Mouse (Mus musculus): Measurements from ENCODE around the gene Fat1.

DNA sequence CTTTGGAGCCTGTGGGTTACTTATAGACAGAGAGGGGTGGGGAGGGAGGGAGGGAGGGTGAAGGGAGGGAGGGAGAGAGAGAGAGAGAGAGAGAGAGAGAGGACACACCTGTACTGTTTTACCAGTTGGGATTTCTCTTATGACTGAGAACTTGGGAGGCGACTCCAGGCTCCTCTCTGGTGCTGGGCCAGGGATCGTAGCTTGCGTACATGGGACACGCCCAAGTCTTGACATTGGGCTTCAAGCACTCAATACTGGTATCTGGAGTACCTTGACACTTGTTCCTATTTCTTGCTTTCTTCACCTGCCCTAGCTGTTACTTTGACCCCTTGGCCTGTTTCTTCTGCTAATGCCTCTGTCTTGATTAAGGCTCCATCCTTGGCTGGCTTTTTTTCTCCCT is 10.3 kb downstream of the Fat1 start:
- no peak for TF ChIP-seq CTCF (IDR thresholded peaks at IDR 0.05; ENCODE audit: extremely low read depth, insufficient read depth, insufficient read length, insufficient replicate concordance)
- TF ChIP-seq POLR2A (IDR thresholded peaks at IDR 0.05; ENCODE audit: low read depth, low read length), result no peak
